Mouse (Mus musculus): ENCODE measurements around the gene Col11a2. TPM values are rescaled to one million over a fixed set of nuclear protein-coding genes. Genes with fewer than 3 reads are reported as not detected.
"Not testable (repeated sequence)": the region's sequence is repeated elsewhere in the genome, so short reads cannot be mapped to it uniquely, and the experiment has no call there.

The Col11a2 gene
- 0.59 and 0.79 TPM in 2 replicates for polyA plus RNA-seq (2015; fragmentation: Nextera tagmentation; extraction: Ambion mirVana)

DNA sequence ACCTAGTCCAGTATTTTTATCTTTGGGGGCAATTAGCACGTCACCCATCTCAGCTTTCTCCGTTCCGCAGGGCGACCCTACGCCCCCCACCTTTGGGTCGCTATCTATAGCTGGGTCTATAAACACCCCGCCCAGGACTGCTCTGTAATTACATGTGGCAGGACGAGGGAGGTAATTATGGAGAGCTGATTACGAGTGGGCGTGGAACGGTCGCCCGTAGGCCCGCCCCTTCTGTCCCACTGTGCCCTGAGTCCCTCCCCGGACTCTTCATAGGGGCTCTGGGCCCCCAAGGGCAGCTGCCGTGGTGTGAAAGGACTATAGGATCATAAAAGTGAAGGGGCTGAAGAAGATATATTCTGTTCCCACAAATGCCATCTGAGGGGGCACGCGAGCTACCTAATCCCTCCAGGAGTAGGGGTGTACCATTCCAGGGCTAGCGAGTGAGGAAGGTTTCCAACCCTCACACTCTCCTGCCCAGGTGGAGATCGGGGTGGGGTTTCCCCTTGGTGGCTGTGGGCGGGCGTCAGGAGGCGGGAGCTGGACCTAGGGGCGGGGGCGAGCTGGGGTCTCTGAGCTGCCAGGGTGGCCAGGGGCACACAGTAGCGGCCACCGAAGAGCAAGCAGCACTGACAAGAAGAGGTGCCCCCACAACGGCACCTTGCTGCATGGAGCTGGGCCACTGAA lies at the start of gene Col11a2:
Col11a2 (plus strand) TSS at position 560 of the 684 bp plus-strand sequence.
- H3K27ac ChIP-seq (replicated peaks) = no peak within 1 kb of the TSS
- H3K9ac ChIP-seq = no peak within 1 kb of the TSS
- H3K4me1 ChIP-seq (replicated peaks) = peaks cover 18% of the 10 kb centered on the region
- no peak within 1 kb of the TSS for H3K4me3 ChIP-seq (replicated peaks)
- no peak for ATAC-seq (ENCODE audit: insufficient read depth)
- H3K9me3 ChIP-seq (replicated peaks) = no peaks in the 10 kb centered on the region
- peak within 1 kb of the TSS; percentile 37 for H3K4me2 ChIP-seq
- H3K27me3 ChIP-seq = peaks cover 48% of the 10 kb centered on the region
- H3K36me3 ChIP-seq (replicated peaks) = peaks cover 33% of the 10 kb centered on the region
- 11% methylated on average over 28 of the region's 28 CpGs for WGBS (ENCODE audit: insufficient replicate concordance)

GRCm38 (mm10) chr17:33991788-33992664 lies 47.2 kb upstream of the Col11a2 start:
- no peak overlapping the region for H3K4me3 ChIP-seq (replicated peaks)
- H3K4me1 ChIP-seq (replicated peaks) = peaks cover 3% of the 10 kb centered on the region; the same call in 1 of the 2 replicates
- WGBS (ENCODE audit: insufficient replicate concordance) = 28% methylated on average over 10 of the region's 10 CpGs
- no peak for ATAC-seq (ENCODE audit: insufficient read depth)
- H3K27me3 ChIP-seq = peaks cover 19% of the 10 kb centered on the region
- no peaks in the 10 kb centered on the region for H3K9me3 ChIP-seq (replicated peaks)
- no peak overlapping the region for H3K4me2 ChIP-seq
- H3K9ac ChIP-seq = no peak overlapping the region
- H3K27ac ChIP-seq (replicated peaks) = no peak overlapping the region
- H3K36me3 ChIP-seq (replicated peaks) = peaks cover 11% of the 10 kb centered on the region

GRCm38 (mm10) chr17:33994959-33995358 lies 44.3 kb upstream of the Col11a2 start:
- no peak overlapping the region for H3K27ac ChIP-seq (replicated peaks)
- H3K9ac ChIP-seq = no peak overlapping the region
- ATAC-seq (ENCODE audit: insufficient read depth) = no peak
- H3K4me2 ChIP-seq = no peak overlapping the region
- H3K27me3 ChIP-seq = peaks cover 12% of the 10 kb centered on the region
- H3K36me3 ChIP-seq (replicated peaks) = peaks cover 11% of the 10 kb centered on the region
- peaks cover 15% of the 10 kb centered on the region for H3K4me1 ChIP-seq (replicated peaks)
- H3K4me3 ChIP-seq (replicated peaks) = no peak overlapping the region
- no peaks in the 10 kb centered on the region for H3K9me3 ChIP-seq (replicated peaks)
- 69% methylated on average over 8 of the region's 8 CpGs for WGBS (ENCODE audit: insufficient replicate concordance)

DNA sequence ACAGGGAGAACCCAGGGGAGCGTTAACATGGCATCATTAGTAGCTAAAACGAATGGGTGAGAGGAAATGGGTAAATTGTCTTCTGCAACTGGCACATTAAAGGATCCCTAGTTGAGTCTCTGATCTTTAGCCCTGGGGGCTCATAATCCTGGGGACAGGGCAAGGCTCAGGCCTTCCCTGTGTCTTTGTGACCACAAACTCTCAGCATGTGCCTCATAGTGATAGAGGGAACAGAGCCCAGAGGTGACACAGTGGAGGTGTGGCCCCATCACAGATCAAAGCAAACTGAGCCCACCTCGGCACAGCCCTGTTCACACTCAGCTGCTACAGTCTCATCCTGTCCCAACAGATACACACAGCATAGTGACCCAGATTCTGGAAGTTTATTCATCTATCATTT lies 43.6 kb upstream of the Col11a2 start:
- no peaks in the 10 kb centered on the region for H3K9me3 ChIP-seq (replicated peaks)
- peaks cover 11% of the 10 kb centered on the region for H3K36me3 ChIP-seq (replicated peaks)
- no peak overlapping the region for H3K9ac ChIP-seq
- H3K27ac ChIP-seq (replicated peaks) = no peak overlapping the region
- no peak for ATAC-seq (ENCODE audit: insufficient read depth)
- no peak overlapping the region for H3K4me3 ChIP-seq (replicated peaks)
- H3K4me2 ChIP-seq = no peak overlapping the region
- peaks cover 18% of the 10 kb centered on the region for H3K27me3 ChIP-seq
- H3K4me1 ChIP-seq (replicated peaks) = peaks cover 22% of the 10 kb centered on the region
- 47% methylated on average over 3 of the region's 3 CpGs for WGBS (ENCODE audit: insufficient replicate concordance)

DNA sequence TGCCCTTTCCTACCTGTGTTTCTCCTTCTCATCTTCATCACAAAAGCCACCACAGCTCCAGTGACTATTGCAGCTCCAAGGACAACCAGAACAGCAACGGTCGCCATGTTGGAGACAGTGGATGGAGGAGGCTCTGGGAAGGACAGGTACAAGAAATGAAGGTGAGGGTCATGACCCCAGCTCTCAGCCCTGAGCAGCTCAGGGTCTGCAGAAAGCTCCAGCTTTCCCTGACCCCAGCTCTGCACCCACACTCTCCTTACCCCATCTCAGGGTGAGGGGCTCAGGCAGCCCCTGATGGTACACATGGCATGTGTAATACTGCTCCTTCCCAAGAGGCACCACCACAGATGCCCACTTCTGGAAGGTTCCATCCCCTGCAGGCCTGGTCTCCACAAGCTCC lies 42.2 kb upstream of the Col11a2 start:
- ATAC-seq (ENCODE audit: insufficient read depth); H3K27ac ChIP-seq (replicated peaks); H3K4me2 ChIP-seq; H3K9me3 ChIP-seq (replicated peaks); H3K4me3 ChIP-seq (replicated peaks); H3K9ac ChIP-seq: not testable (repeated sequence)
- 76% methylated on average over 2 of the region's 2 CpGs for WGBS (ENCODE audit: insufficient replicate concordance)
- H3K27me3 ChIP-seq = peaks cover 31% of the 10 kb centered on the region
- peaks cover 20% of the 10 kb centered on the region for H3K4me1 ChIP-seq (replicated peaks)
- peaks cover 11% of the 10 kb centered on the region for H3K36me3 ChIP-seq (replicated peaks)

DNA sequence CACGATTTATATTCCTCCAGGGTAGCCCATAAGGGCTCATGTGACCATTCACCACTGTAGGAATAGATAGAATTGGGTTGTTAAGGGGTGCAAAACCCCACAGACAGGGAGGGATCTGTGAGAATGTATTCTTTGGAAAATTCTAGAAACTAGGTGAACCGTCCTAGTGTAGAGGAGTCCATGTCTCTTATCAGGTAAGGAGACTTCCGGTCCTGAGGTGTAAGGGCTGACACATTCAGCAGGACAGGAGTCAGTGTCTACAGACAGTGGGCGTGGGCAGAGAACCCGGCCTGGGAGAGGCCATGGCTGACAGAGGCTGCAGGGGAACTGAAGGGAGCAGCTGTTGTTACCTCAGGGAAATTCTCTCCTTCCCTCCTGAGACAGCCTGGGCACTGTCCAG lies 40.5 kb upstream of the Col11a2 start:
- H3K27ac ChIP-seq (replicated peaks); ATAC-seq (ENCODE audit: insufficient read depth); H3K9ac ChIP-seq; H3K9me3 ChIP-seq (replicated peaks): not testable (repeated sequence)
- Histone ChIP-seq H3K4me2 (peak overlapping the region; percentile 97), H3K27me3 (peaks cover 32% of the 10 kb centered on the region), H3K4me1 (replicated peaks) (peaks cover 19% of the 10 kb centered on the region), H3K4me3 (replicated peaks) (peak overlapping the region; percentile 67; the same call in 1 of the 2 replicates), H3K36me3 (replicated peaks) (peaks cover 11% of the 10 kb centered on the region)
- 38% methylated on average over 5 of the region's 5 CpGs for whole genome bisulfite sequencing (ENCODE audit: insufficient replicate concordance)

DNA sequence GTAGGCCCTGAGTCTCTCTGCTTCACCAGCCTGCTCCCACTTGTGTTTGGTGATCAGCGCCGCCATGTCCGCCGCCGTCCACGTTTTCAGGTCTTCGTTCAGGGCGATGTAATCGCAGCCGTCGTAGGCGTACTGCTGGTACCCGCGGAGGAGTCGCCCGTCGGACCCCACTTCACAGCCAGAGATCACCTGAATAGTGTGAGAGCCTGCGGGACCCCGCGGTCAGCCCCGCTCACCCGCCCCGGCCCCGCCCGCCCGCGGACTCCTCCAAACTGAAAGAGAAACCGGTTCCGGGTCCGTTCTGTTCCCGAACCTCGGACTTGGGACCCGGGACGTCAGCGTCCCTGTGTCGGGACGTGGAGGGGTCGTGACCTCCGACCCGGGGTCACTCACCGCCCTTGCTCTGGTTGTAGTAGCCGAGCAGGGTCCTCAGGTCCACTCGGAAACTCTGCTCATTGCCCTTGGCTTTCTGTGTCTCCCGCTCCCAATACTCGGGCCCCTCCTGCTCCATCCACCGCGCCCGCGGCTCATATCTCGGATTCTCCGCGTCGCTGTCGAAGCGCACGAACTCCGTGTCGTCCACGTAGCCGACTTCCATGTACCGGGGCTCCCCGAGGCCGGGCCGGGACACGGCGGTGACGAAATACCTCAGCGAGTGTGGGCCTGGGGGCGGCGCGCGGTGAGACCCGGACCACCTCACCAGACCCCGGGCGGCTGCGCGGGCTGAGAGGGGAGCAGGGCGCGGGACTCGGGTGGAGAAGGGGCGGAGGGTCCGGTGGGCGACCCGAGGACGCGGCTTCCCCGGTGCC lies 39.7 kb upstream of the Col11a2 start:
- WGBS (ENCODE audit: insufficient replicate concordance) = under 1% methylated on average over 87 of the region's 87 CpGs
- ATAC-seq (ENCODE audit: insufficient read depth) = peak; percentile 42
- H3K4me1 ChIP-seq (replicated peaks) = peaks cover 19% of the 10 kb centered on the region

GRCm38 (mm10) chr17:34000150-34000537 lies 39.1 kb upstream of the Col11a2 start, which contains the start of gene H2-K1:
Gene H2-K1 (minus strand): TSS chr17:34000347.
- peak within 1 kb of the TSS; percentile 41; the same call in 1 of the 2 replicates for H3K27ac ChIP-seq (replicated peaks)
- peaks cover 32% of the 10 kb centered on the region for H3K27me3 ChIP-seq
- H3K4me3 ChIP-seq (replicated peaks) = peak within 1 kb of the TSS; percentile 67
- H3K4me2 ChIP-seq = peak within 1 kb of the TSS; percentile 97
- peak within 1 kb of the TSS; percentile 59 for H3K9ac ChIP-seq
- ATAC-seq (ENCODE audit: insufficient read depth) = peak; percentile 86
- H3K9me3 ChIP-seq (replicated peaks) = no peaks in the 10 kb centered on the region
- peaks cover 11% of the 10 kb centered on the region for H3K36me3 ChIP-seq (replicated peaks)
- peaks cover 19% of the 10 kb centered on the region for H3K4me1 ChIP-seq (replicated peaks)
- WGBS (ENCODE audit: insufficient replicate concordance) = under 1% methylated on average over 30 of the region's 30 CpGs

More for the DNA sequence above, 39.7 kb upstream of the Col11a2 start:
- Histone ChIP-seq H3K9me3 (replicated peaks) (no peaks in the 10 kb centered on the region), H3K27ac (replicated peaks) (peak overlapping the region; percentile 41; the same call in 1 of the 2 replicates), H3K36me3 (replicated peaks) (peaks cover 11% of the 10 kb centered on the region), H3K27me3 (peaks cover 32% of the 10 kb centered on the region), H3K4me2 (peak overlapping the region; percentile 97), H3K4me3 (replicated peaks) (peak overlapping the region; percentile 67), H3K9ac (peak overlapping the region; percentile 59)

GRCm38 (mm10) chr17:34000796-34001195 lies 38.4 kb upstream of the Col11a2 start:
- H3K27me3 ChIP-seq = peaks cover 36% of the 10 kb centered on the region
- WGBS (ENCODE audit: insufficient replicate concordance) = 55% methylated on average over 2 of the region's 2 CpGs
- not testable (repeated sequence) for H3K9ac ChIP-seq; H3K9me3 ChIP-seq (replicated peaks); ATAC-seq (ENCODE audit: insufficient read depth); H3K36me3 ChIP-seq (replicated peaks); H3K27ac ChIP-seq (replicated peaks)
- H3K4me1 ChIP-seq (replicated peaks) = peaks cover 19% of the 10 kb centered on the region
- H3K4me3 ChIP-seq (replicated peaks) = peak overlapping the region; percentile 67
- peak overlapping the region; percentile 97 for H3K4me2 ChIP-seq

DNA sequence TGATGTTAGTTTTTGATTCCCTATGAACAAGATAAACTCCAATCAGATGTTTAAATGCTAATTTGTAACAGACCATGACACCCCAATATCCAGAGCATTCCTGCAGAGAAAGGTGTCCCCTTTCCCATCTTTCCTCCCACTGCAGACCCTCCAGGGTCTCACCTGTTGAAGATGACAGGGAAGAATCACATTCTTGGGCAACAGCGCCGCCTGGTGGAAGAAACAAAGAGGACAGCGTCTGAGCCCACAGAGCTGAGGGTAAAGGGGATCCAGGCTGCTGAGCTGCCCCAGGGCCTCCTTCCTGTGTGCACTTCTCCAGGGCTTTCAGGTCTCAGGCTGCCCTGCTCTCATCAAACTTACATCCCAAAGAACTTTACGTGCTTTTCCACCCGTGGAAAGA lies 35.8 kb upstream of the Col11a2 start:
- peaks cover 19% of the 10 kb centered on the region for H3K4me1 ChIP-seq (replicated peaks)
- H3K36me3 ChIP-seq (replicated peaks) = no peaks in the 10 kb centered on the region
- H3K4me2 ChIP-seq = no peak overlapping the region
- H3K27ac ChIP-seq (replicated peaks) = no peak overlapping the region
- H3K9ac ChIP-seq = no peak overlapping the region
- H3K4me3 ChIP-seq (replicated peaks) = no peak overlapping the region
- H3K27me3 ChIP-seq = peaks cover 36% of the 10 kb centered on the region
- no peaks in the 10 kb centered on the region for H3K9me3 ChIP-seq (replicated peaks)
- no peak for ATAC-seq (ENCODE audit: insufficient read depth)
- 2% methylated on average over 5 of the region's 5 CpGs for WGBS (ENCODE audit: insufficient replicate concordance)
